Mouse (Mus musculus) skeletal muscle tissue, postnatal 0 days (tissue): ENCODE measurements around the gene Hagh. TPM values are rescaled to one million over a fixed set of nuclear protein-coding genes. Genes with fewer than 3 reads are reported as not detected.

Source experiments
- polyA plus RNA-seq: library from polyadenylated mRNA; unstranded; fragments of >200 nt; fragmentation: Nextera tagmentation; extraction: Ambion mirVana; gene quantifications from 2 replicates; pipeline ENCODE4 v1.2.1, GENCODE M21; 2015

Gene Hagh
- polyA plus RNA-seq = 71.4 and 75.0 TPM in 2 replicates

GRCm38 (mm10) chr17:24839842-24840241, at the start of gene Hagh:
TSS of gene Hagh (plus strand) at chr17:24840143.

GRCm38 (mm10) chr17:24803952-24804951, 35.7 kb upstream of the Hagh start, which contains the start of gene Meiob:
TSS of gene Meiob (plus strand) at chr17:24804289.

GRCm38 (mm10) chr17:24850065-24850772, 10.3 kb downstream of the Hagh start, which contains the start of gene Fahd1:
TSS of gene Fahd1 (minus strand) at chr17:24850364.

GRCm38 (mm10) chr17:24865776-24866175, 25.8 kb downstream of the Hagh start, which contains the start of gene Igfals:
TSS of gene Igfals (plus strand) at chr17:24865997.

GRCm38 (mm10) chr17:24886134-24886931, 46.4 kb downstream of the Hagh start, which contains the start of the genes Nubp2 and Spsb3:
TSS of gene Nubp2 (minus strand) at chr17:24886349.
TSS of gene Spsb3 (plus strand) at chr17:24886643.

GRCm38 (mm10) chr17:24894995-24895547, 55.1 kb downstream of the Hagh start, which contains the start of the genes Eme2 and Mrps34:
TSS of gene Eme2 (minus strand) at chr17:24895087.
TSS of gene Mrps34 (plus strand) at chr17:24895116.

GRCm38 (mm10) chr17:24896241-24896992, 56.5 kb downstream of the Hagh start, which contains the start of gene Nme3:
TSS of gene Nme3 (plus strand) at chr17:24896500.

Other genes with a start within 250 kb of the Hagh start
- gene Tsc2, start 207.5 kb upstream of the Hagh start, polyA plus RNA-seq = 25.6 and 31.9 TPM in 2 replicates
- 11.1 TPM in 2 replicates for gene Nthl1, start 207.5 kb upstream of the Hagh start, polyA plus RNA-seq
- 38.9 and 45.6 TPM in 2 replicates for gene Slc9a3r2, start 189.8 kb upstream of the Hagh start, polyA plus RNA-seq
- not detected in 2 replicates for gene Npw, start 181.7 kb upstream of the Hagh start, polyA plus RNA-seq
- gene Zfp598, start 170.5 kb upstream of the Hagh start, polyA plus RNA-seq = 9.0 and 11.7 TPM in 2 replicates
- 0.11 TPM in 1 of 2 replicates, not detected in the other for gene Syngr3, start 150.2 kb upstream of the Hagh start, polyA plus RNA-seq
- 33.2 and 39.3 TPM in 2 replicates for gene Gfer, start 144.0 kb upstream of the Hagh start, polyA plus RNA-seq
- gene Noxo1, start 143.9 kb upstream of the Hagh start, polyA plus RNA-seq = 1.1 and 1.8 TPM in 2 replicates
- 22.5 and 25.2 TPM in 2 replicates for gene Tbl3, start 132.5 kb upstream of the Hagh start, polyA plus RNA-seq
- not detected in 2 replicates for gene Rnf151, start 122.1 kb upstream of the Hagh start, polyA plus RNA-seq
- 829 and 862 TPM in 2 replicates for gene Rps2, start 122.0 kb upstream of the Hagh start, polyA plus RNA-seq
- 707 and 733 TPM in 2 replicates for gene Ndufb10, start 115.7 kb upstream of the Hagh start, polyA plus RNA-seq
- gene Rpl3l, start 112.3 kb upstream of the Hagh start, polyA plus RNA-seq = 47.3 and 64.3 TPM in 2 replicates
- gene Msrb1, start 103.5 kb upstream of the Hagh start, polyA plus RNA-seq = 52.7 and 59.6 TPM in 2 replicates
- 0.51 TPM in 1 of 2 replicates, not detected in the other for gene Hs3st6, start 87.2 kb upstream of the Hagh start, polyA plus RNA-seq
- gene Meiob, start 35.9 kb upstream of the Hagh start, polyA plus RNA-seq = not detected in 2 replicates
- gene Fahd1, start 10.2 kb downstream of the Hagh start, polyA plus RNA-seq = 28.0 and 28.6 TPM in 2 replicates
- 0.42 and 6.3 TPM in 2 replicates for gene Igfals, start 25.9 kb downstream of the Hagh start, polyA plus RNA-seq
- gene Nubp2, start 46.2 kb downstream of the Hagh start, polyA plus RNA-seq = 21.2 and 24.8 TPM in 2 replicates
- 36.7 and 37.8 TPM in 2 replicates for gene Spsb3, start 46.5 kb downstream of the Hagh start, polyA plus RNA-seq
- 18.2 and 18.6 TPM in 2 replicates for gene Eme2, start 54.9 kb downstream of the Hagh start, polyA plus RNA-seq
- gene Mrps34, start 55.0 kb downstream of the Hagh start, polyA plus RNA-seq = 185 and 189 TPM in 2 replicates
- gene Nme3, start 56.4 kb downstream of the Hagh start, polyA plus RNA-seq = 22.1 and 25.2 TPM in 2 replicates
- 11.9 and 12.0 TPM in 2 replicates for gene Mapk8ip3, start 96.8 kb downstream of the Hagh start, polyA plus RNA-seq
- 20.1 and 26.9 TPM in 2 replicates for gene Jpt2, start 120.5 kb downstream of the Hagh start, polyA plus RNA-seq
- 2.9 TPM in 2 replicates for gene Cramp1l, start 175.6 kb downstream of the Hagh start, polyA plus RNA-seq
- 3.8 and 4.4 TPM in 2 replicates for gene Ift140, start 175.9 kb downstream of the Hagh start, polyA plus RNA-seq
- gene Tmem204, start 243.4 kb downstream of the Hagh start, polyA plus RNA-seq = 13.6 and 14.9 TPM in 2 replicates